Comparison of ENCODE assay signal across 13 mouse cellular contexts in the genomic region with DNA sequence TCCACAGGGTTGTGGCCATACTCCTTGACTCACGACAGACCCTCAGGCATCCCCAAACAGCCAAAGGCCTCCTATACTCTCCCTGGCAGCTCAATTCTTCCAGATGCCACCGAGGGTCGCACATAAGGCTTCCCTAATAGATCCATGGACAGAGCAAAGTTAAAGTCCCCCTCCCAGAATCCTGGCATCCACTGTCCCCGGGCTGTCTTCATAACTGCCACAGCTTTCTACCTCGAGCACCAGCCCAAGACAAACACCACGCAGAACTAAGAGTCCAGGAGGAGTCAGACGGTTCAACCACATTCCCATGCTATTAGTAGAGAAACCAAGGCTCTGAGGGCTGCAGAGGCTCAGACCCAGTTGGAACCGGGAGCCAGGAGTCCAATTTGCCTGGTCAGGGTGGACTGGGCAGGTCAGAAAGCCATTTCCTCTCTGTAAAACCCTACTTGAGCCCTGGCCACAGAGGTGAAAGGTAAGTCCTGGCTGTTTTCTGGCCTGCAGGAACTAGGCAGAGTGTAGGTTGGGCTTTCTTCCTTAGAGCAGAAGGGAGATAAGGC. TPM values are rescaled to one million over a fixed set of nuclear protein-coding genes. Genes with fewer than 3 reads are reported as not detected.
DNase-seq lines count a peak whose midpoint lies in the region; ATAC-seq and TF ChIP-seq lines count a peak whose summit lies in the region.
"Had no signal": no experiment of that assay in that cellular context is flagged by ENCODE, and none has a peak within 500 bp of the region (broad histone marks: within the 10 kb centered on the region; RNA-seq: fewer than 3 reads in every experiment).

No protein-coding gene starts in this region.

- 57% methylated on average over 8 of the region's 8 CpGs for WGBS in heart, embryonic 14.5 days
- WGBS in lung, embryonic 14.5 days, result 48% methylated on average over 8 of the region's 8 CpGs
- 22% methylated on average over 8 of the region's 8 CpGs for WGBS in lung, adult 2 months
- WGBS in embryonic facial prominence, embryonic 13.5 days, result 41% methylated on average over 8 of the region's 8 CpGs
- 56% methylated on average over 8 of the region's 8 CpGs for WGBS in small intestine, adult 2 months
- WGBS in forebrain, embryonic 12.5 days, result 85% methylated on average over 8 of the region's 8 CpGs

- DNase-seq in heart, postnatal 10 days, result no peak
- DNase-seq in lung, embryonic 14.5 days, result no peak
- no peak for DNase-seq in lung, adult 2 months
- DNase-seq in MN1 (ENCODE audit: low spot score), result no peak
- DNase-seq: cerebellum, adult 11-12 months; gastrocnemius, postnatal 10 days had no signal

- H3K27me3 ChIP-seq in heart, embryonic 14.5 days (ENCODE audit: control insufficient read depth, insufficient read depth, low read length), result no peaks in the 10 kb centered on the region
- H3K27me3 ChIP-seq in lung, embryonic 14.5 days (ENCODE audit: insufficient read depth, low read length), result no peaks in the 10 kb centered on the region
- no peaks in the 10 kb centered on the region for H3K27me3 ChIP-seq in embryonic facial prominence, embryonic 13.5 days
- no peaks in the 10 kb centered on the region for H3K27me3 ChIP-seq in small intestine, adult 2 months (ENCODE audit: control insufficient read depth, insufficient read depth, low read length)
- H3K27me3 ChIP-seq in forebrain, embryonic 12.5 days, result 0 out of 2 replicates have a peak, but pooled peaks cover 2% of the 10 kb centered on the region
- H3K27me3 ChIP-seq: liver, embryonic 15.5 days had no signal

- H3K9me3 ChIP-seq in heart, embryonic 14.5 days (ENCODE audit: control insufficient read depth, low read length), result no peaks in the 10 kb centered on the region
- H3K9me3 ChIP-seq in lung, embryonic 14.5 days (ENCODE audit: low read depth, low read length), result no peaks in the 10 kb centered on the region
- no peaks in the 10 kb centered on the region for H3K9me3 ChIP-seq in embryonic facial prominence, embryonic 13.5 days
- no peaks in the 10 kb centered on the region for H3K9me3 ChIP-seq in forebrain, embryonic 12.5 days
- H3K9me3 ChIP-seq: liver, embryonic 15.5 days had no signal

- peaks cover 55 to 82% of the 10 kb centered on the region in 2 experiments for H3K4me1 ChIP-seq in heart, embryonic 14.5 days (ENCODE audit: control insufficient read depth in 2 of 2, insufficient read depth in 2 of 2, low read length in 2 of 2)
- H3K4me1 ChIP-seq in lung, embryonic 14.5 days (ENCODE audit: insufficient read depth), result peaks cover 31% of the 10 kb centered on the region
- H3K4me1 ChIP-seq in lung, adult 2 months (ENCODE audit: control insufficient read depth, insufficient read depth, low read length), result peaks cover 13% of the 10 kb centered on the region
- peaks cover 81% of the 10 kb centered on the region for H3K4me1 ChIP-seq in embryonic facial prominence, embryonic 13.5 days
- H3K4me1 ChIP-seq in small intestine, adult 2 months (ENCODE audit: control insufficient read depth, insufficient read depth, insufficient read length, low read length), result peaks cover 7% of the 10 kb centered on the region
- peaks cover 12% of the 10 kb centered on the region for H3K4me1 ChIP-seq in forebrain, embryonic 12.5 days

- H3K9ac ChIP-seq in heart, embryonic 14.5 days (ENCODE audit: low read length), result peak overlapping the region; percentile 25; the same call in 1 of the 2 replicates
- H3K9ac ChIP-seq in lung, embryonic 14.5 days, result peak overlapping the region; percentile 28; the same call in 1 of the 2 replicates
- H3K9ac ChIP-seq in embryonic facial prominence, embryonic 13.5 days, result peak overlapping the region; percentile 38; the same call in 1 of the 2 replicates
- H3K9ac ChIP-seq in forebrain, embryonic 12.5 days, result no peak overlapping the region
- H3K9ac ChIP-seq: liver, embryonic 15.5 days had no signal

- H3K4me2 ChIP-seq in heart, embryonic 14.5 days (ENCODE audit: low read length), result no peak overlapping the region
- H3K4me2 ChIP-seq in lung, embryonic 14.5 days, result 0 out of 2 replicates have a peak overlapping the region, but pooled peaks have one; percentile 12
- peak overlapping the region; percentile 24 for H3K4me2 ChIP-seq in embryonic facial prominence, embryonic 13.5 days
- no peak overlapping the region for H3K4me2 ChIP-seq in forebrain, embryonic 12.5 days
- H3K4me2 ChIP-seq: liver, embryonic 15.5 days had no signal

- H3K27ac ChIP-seq in heart, embryonic 14.5 days (replicated peaks in 1 of 2; ENCODE audit: control insufficient read depth in 1 of 2, insufficient read depth in 1 of 2, low read depth in 2 of 2, low read length in 2 of 2), result peak overlapping the region in 1 of 2 experiments; percentile 15; a peak in 2 of 4 replicates
- H3K27ac ChIP-seq in lung, embryonic 14.5 days (ENCODE audit: low read depth), result peak overlapping the region; percentile 30; the same call in 1 of the 2 replicates
- H3K27ac ChIP-seq in embryonic facial prominence, embryonic 13.5 days, result peak overlapping the region; percentile 83
- peak overlapping the region; percentile 83 for H3K27ac ChIP-seq in small intestine, adult 2 months (ENCODE audit: insufficient read depth, low read depth, low read length)
- no peak overlapping the region for H3K27ac ChIP-seq in forebrain, embryonic 12.5 days
- H3K27ac ChIP-seq: liver, embryonic 15.5 days had no signal

- TF ChIP-seq CTCF in lung, embryonic 14.5 days (IDR thresholded peaks at IDR 0.05; ENCODE audit: low read depth), result no peak
- TF ChIP-seq CTCF in lung, adult 2 months (IDR thresholded peaks at IDR 0.05; ENCODE audit: insufficient read depth, low read length), result no peak
- TF ChIP-seq CTCF in small intestine, adult 2 months (IDR thresholded peaks at IDR 0.05; ENCODE audit: extremely low read depth, insufficient read length, insufficient replicate concordance, low read depth, low read length), result no peak

- no peak overlapping the region for H3K4me3 ChIP-seq in heart, embryonic 14.5 days (ENCODE audit: control insufficient read depth in 1 of 2, insufficient read depth in 1 of 2, low read depth in 1 of 2, low read length in 2 of 2)
- no peak overlapping the region for H3K4me3 ChIP-seq in lung, embryonic 14.5 days (ENCODE audit: low read depth, low read length)
- no peak overlapping the region for H3K4me3 ChIP-seq in lung, adult 2 months (replicated peaks; ENCODE audit: extremely low read depth, low read depth, low read length)
- H3K4me3 ChIP-seq in embryonic facial prominence, embryonic 13.5 days, result no peak overlapping the region
- no peak overlapping the region for H3K4me3 ChIP-seq in small intestine, adult 2 months (ENCODE audit: low read depth, low read length)
- H3K4me3 ChIP-seq in forebrain, embryonic 12.5 days (replicated peaks), result no peak overlapping the region
- H3K4me3 ChIP-seq: erythroblast, embryonic 14.5 days; liver, embryonic 15.5 days had no signal

- intact Hi-C loops in heart, postnatal 10 days (cut with DNase I), result no loop called here

- TF ChIP-seq POLR2A in lung, adult 2 months (IDR thresholded peaks at IDR 0.05; ENCODE audit: borderline replicate concordance, extremely low read depth, low read depth, low read length), result no peak
- no peak for TF ChIP-seq POLR2A in small intestine, adult 2 months (IDR thresholded peaks at IDR 0.05; ENCODE audit: low read depth, low read length)

- H3K36me3 ChIP-seq in heart, embryonic 14.5 days (ENCODE audit: control insufficient read depth, insufficient read depth, low read length), result peaks cover 27% of the 10 kb centered on the region
- H3K36me3 ChIP-seq in lung, embryonic 14.5 days (ENCODE audit: insufficient read depth), result peaks cover 10% of the 10 kb centered on the region
- peaks cover 26% of the 10 kb centered on the region for H3K36me3 ChIP-seq in embryonic facial prominence, embryonic 13.5 days
- no peaks in the 10 kb centered on the region; the same call in 1 of the 2 replicates for H3K36me3 ChIP-seq in small intestine, adult 2 months (ENCODE audit: control insufficient read depth, insufficient read depth, low read length)
- H3K36me3 ChIP-seq in forebrain, embryonic 12.5 days (replicated peaks), result no peaks in the 10 kb centered on the region

- ATAC-seq in heart, embryonic 14.5 days (ENCODE audit: insufficient number of reproducible peaks, insufficient read depth, low FRiP score, low read depth), result no peak
- no peak for ATAC-seq in lung, embryonic 14.5 days (ENCODE audit: insufficient read depth)
- ATAC-seq in embryonic facial prominence, embryonic 13.5 days (ENCODE audit: insufficient number of reproducible peaks, insufficient read depth, low FRiP score, low TSS enrichment, low read depth), result no peak
- ATAC-seq in forebrain, embryonic 12.5 days (ENCODE audit: low FRiP score), result no peak
- ATAC-seq: activated CD4-positive, CD25-positive, alpha-beta regulatory T cell, adult 4 months had no signal

RNA-seq across cellular contexts. Expression of a gene that starts 8.8 kb away (rescaled TPM):
- 31.8 and 33.0 TPM in 2 replicates for polyA plus RNA-seq in heart, embryonic 14.5 days (2014; fragmentation: Nextera tagmentation; extraction: Ambion mirVana)
- total RNA-seq in heart, postnatal 10 days (2021), result 10 to 100 TPM; 51.8 to 60.1 TPM
- polyA plus RNA-seq in lung, embryonic 14.5 days (2014; fragmentation: Nextera tagmentation; extraction: Ambion mirVana), result 29.6 and 29.8 TPM in 2 replicates
- 41.7 and 44.9 TPM in 2 replicates for polyA plus RNA-seq in lung, adult 2 months (2012; rRNA removed)
- polyA plus RNA-seq in embryonic facial prominence, embryonic 13.5 days (2015; fragmentation: Nextera tagmentation; extraction: Ambion mirVana), result 29.4 and 32.7 TPM in 2 replicates
- 9.0 and 10.1 TPM in 2 replicates for polyA plus RNA-seq in small intestine, adult 2 months (2012; rRNA removed)
- polyA plus RNA-seq in forebrain, embryonic 12.5 days (2016; fragmentation: Nextera tagmentation; extraction: Ambion mirVana), result 12.3 and 14.2 TPM in 2 replicates

Comparison
In these comparisons a context has a peak if more than half of its experiments do, and no peak if none do; other contexts are left out.
1. H3K4me2 ChIP-seq: peak in lung, embryonic 14.5 days (single experiment) and embryonic facial prominence, embryonic 13.5 days (single experiment); none in heart, embryonic 14.5 days (single experiment) and forebrain, embryonic 12.5 days (single experiment).